ENCODE assay signal across 7 mouse cellular contexts in the genomic region with DNA sequence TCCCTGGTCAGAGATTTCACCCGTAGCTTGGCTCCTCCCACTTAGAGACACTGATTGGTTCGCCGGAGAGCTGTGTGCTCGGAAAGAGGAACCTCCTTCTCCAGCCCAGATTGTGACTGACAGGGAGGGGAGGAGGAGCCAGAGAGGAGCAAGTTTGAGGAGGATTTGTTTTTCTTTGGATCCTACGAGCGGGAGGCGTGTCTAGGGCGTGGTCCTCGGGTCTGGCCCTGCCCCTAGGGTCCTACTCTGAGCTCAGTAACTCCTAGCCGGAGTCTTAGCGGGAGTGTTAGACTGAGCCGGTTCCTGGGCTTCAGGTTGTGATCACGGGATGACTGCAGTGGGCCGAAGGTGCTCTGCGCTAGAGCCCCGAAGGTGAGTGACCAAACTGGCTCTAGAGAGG. TPM values are rescaled to one million over a fixed set of nuclear protein-coding genes. Genes with fewer than 3 reads are reported as not detected.
DNase-seq lines count a peak whose midpoint lies in the region; ATAC-seq and TF ChIP-seq lines count a peak whose summit lies in the region.

No protein-coding gene starts in this region.

- H3K36me3 ChIP-seq in intestine, postnatal 0 days (ENCODE audit: control insufficient read depth, insufficient read depth) = no peaks in the 10 kb centered on the region
- H3K36me3 ChIP-seq in midbrain, embryonic 12.5 days = no peaks in the 10 kb centered on the region
- no peaks in the 10 kb centered on the region for H3K36me3 ChIP-seq in small intestine, adult 2 months (ENCODE audit: control insufficient read depth, insufficient read depth, low read length)

- peak overlapping the region; percentile 31 for H3K4me3 ChIP-seq in intestine, postnatal 0 days (ENCODE audit: low read depth, low read length)
- peak overlapping the region; percentile 31 for H3K4me3 ChIP-seq in midbrain, embryonic 12.5 days
- peak overlapping the region; percentile 58 for H3K4me3 ChIP-seq in small intestine, adult 2 months (ENCODE audit: low read depth, low read length)

- intact Hi-C loops in left cerebral cortex, postnatal 4 days (cut with DNase I) = no loop called here

- TF ChIP-seq POLR2A in small intestine, adult 2 months (IDR thresholded peaks at IDR 0.05; ENCODE audit: low read depth, low read length) = peak; percentile 30; the same call in 1 of the 2 replicates

- peak; percentile 96 for DNase-seq in adrenal gland, adult 2 months
- DNase-seq in embryo, embryonic 9.5 days (ENCODE audit: extremely low spot score) = peak; percentile 95
- peak; percentile 67 to 92 for DNase-seq in gastrocnemius, postnatal 4 days (ENCODE audit: low spot score in 2 of 2)
- peak; percentile 88 for DNase-seq in left cerebral cortex, postnatal 4 days

- no peaks in the 10 kb centered on the region for H3K9me3 ChIP-seq in intestine, postnatal 0 days (ENCODE audit: control insufficient read depth)
- no peaks in the 10 kb centered on the region for H3K9me3 ChIP-seq in midbrain, embryonic 12.5 days

- 1% methylated on average over 16 of the region's 16 CpGs for WGBS in intestine, postnatal 0 days
- 1% methylated on average over 16 of the region's 16 CpGs for WGBS in midbrain, embryonic 12.5 days
- 4% methylated on average over 16 of the region's 16 CpGs for WGBS in small intestine, adult 2 months

- TF ChIP-seq CTCF in intestine, postnatal 0 days (IDR thresholded peaks at IDR 0.05; ENCODE audit: low read depth) = no peak
- no peak for TF ChIP-seq CTCF in small intestine, adult 2 months (IDR thresholded peaks at IDR 0.05; ENCODE audit: extremely low read depth, insufficient read length, insufficient replicate concordance, low read depth, low read length)

- H3K27me3 ChIP-seq in intestine, postnatal 0 days (replicated peaks; ENCODE audit: control insufficient read depth, insufficient read depth, low read length) = no peaks in the 10 kb centered on the region
- H3K27me3 ChIP-seq in midbrain, embryonic 12.5 days = no peaks in the 10 kb centered on the region
- no peaks in the 10 kb centered on the region for H3K27me3 ChIP-seq in small intestine, adult 2 months (ENCODE audit: control insufficient read depth, insufficient read depth, low read length)

- peak; percentile 92 for ATAC-seq in intestine, postnatal 0 days
- peak; percentile 94 for ATAC-seq in midbrain, embryonic 12.5 days (ENCODE audit: low FRiP score, low read depth)

- no peak overlapping the region for H3K27ac ChIP-seq in intestine, postnatal 0 days (ENCODE audit: low read depth, low read length)
- H3K27ac ChIP-seq in midbrain, embryonic 12.5 days (replicated peaks) = no peak overlapping the region
- no peak overlapping the region for H3K27ac ChIP-seq in small intestine, adult 2 months (ENCODE audit: insufficient read depth, low read depth, low read length)

- no peak overlapping the region for H3K9ac ChIP-seq in intestine, postnatal 0 days (ENCODE audit: low read depth, low read length)
- H3K9ac ChIP-seq in midbrain, embryonic 12.5 days (replicated peaks) = 0 out of 2 replicates have a peak overlapping the region, but pooled peaks have one; percentile 34

- peak overlapping the region; percentile 61 for H3K4me2 ChIP-seq in intestine, postnatal 0 days (replicated peaks; ENCODE audit: low read depth)
- peak overlapping the region; percentile 52 for H3K4me2 ChIP-seq in midbrain, embryonic 12.5 days (replicated peaks)

- H3K4me1 ChIP-seq in intestine, postnatal 0 days (replicated peaks; ENCODE audit: control insufficient read depth, insufficient read depth, low read length) = no peaks in the 10 kb centered on the region
- H3K4me1 ChIP-seq in midbrain, embryonic 12.5 days = peaks cover 3% of the 10 kb centered on the region; the same call in 1 of the 2 replicates
- H3K4me1 ChIP-seq in small intestine, adult 2 months (ENCODE audit: control insufficient read depth, insufficient read depth, insufficient read length, low read length) = peaks cover 4% of the 10 kb centered on the region

RNA-seq across cellular contexts. Expression of a gene that starts 6.6 kb away (rescaled TPM):
- 10 to 100 TPM; 11.3 to 19.1 TPM for total RNA-seq in adrenal gland, adult 2 months (2021)
- 47.0 and 50.8 TPM in 2 replicates for polyA plus RNA-seq in adrenal gland, adult 2 months (2012; rRNA removed)
- total RNA-seq in gastrocnemius, postnatal 4 days (2021) = 10 to 100 TPM; 18.4 TPM
- polyA plus RNA-seq in intestine, postnatal 0 days (2015; fragmentation: Nextera tagmentation; extraction: Ambion mirVana) = 11.2 and 11.7 TPM in 2 replicates
- 10 to 100 TPM; 33.1 to 37.2 TPM for total RNA-seq in left cerebral cortex, postnatal 4 days (2021)
- 34.6 and 41.1 TPM in 2 replicates for polyA plus RNA-seq in midbrain, embryonic 12.5 days (2016; fragmentation: Nextera tagmentation; extraction: Ambion mirVana)
- 10.9 and 25.3 TPM in 2 replicates for polyA plus RNA-seq in small intestine, adult 2 months (2012; rRNA removed)

RNA-seq across cellular contexts. Expression of a gene that starts 13.4 kb away (rescaled TPM):
- total RNA-seq in adrenal gland, adult 2 months (2021) = not detected
- polyA plus RNA-seq in adrenal gland, adult 2 months (2012; rRNA removed) = not detected in 2 replicates
- not detected for total RNA-seq in gastrocnemius, postnatal 4 days (2021)
- 0.18 TPM in 2 replicates for polyA plus RNA-seq in intestine, postnatal 0 days (2015; fragmentation: Nextera tagmentation; extraction: Ambion mirVana)
- total RNA-seq in left cerebral cortex, postnatal 4 days (2021) = 1 to 10 TPM; 3.0 to 3.2 TPM
- 2.8 and 3.5 TPM in 2 replicates for polyA plus RNA-seq in midbrain, embryonic 12.5 days (2016; fragmentation: Nextera tagmentation; extraction: Ambion mirVana)
- polyA plus RNA-seq in small intestine, adult 2 months (2012; rRNA removed) = not detected in 2 replicates

RNA-seq across cellular contexts. Expression of a gene that starts 14.6 kb away (rescaled TPM):
- 10 to 100 TPM; 69.7 to 74.7 TPM for total RNA-seq in adrenal gland, adult 2 months (2021)
- 131 and 132 TPM in 2 replicates for polyA plus RNA-seq in adrenal gland, adult 2 months (2012; rRNA removed)
- 10 to 100 TPM; 49.3 to 55.2 TPM for total RNA-seq in gastrocnemius, postnatal 4 days (2021)
- 54.0 and 62.2 TPM in 2 replicates for polyA plus RNA-seq in intestine, postnatal 0 days (2015; fragmentation: Nextera tagmentation; extraction: Ambion mirVana)
- total RNA-seq in left cerebral cortex, postnatal 4 days (2021) = 10 to 100 TPM; 87.8 to 88.0 TPM
- 99.3 and 103 TPM in 2 replicates for polyA plus RNA-seq in midbrain, embryonic 12.5 days (2016; fragmentation: Nextera tagmentation; extraction: Ambion mirVana)
- 41.9 and 89.9 TPM in 2 replicates for polyA plus RNA-seq in small intestine, adult 2 months (2012; rRNA removed)

RNA-seq across cellular contexts. Expression of a gene that starts 23.5 kb away (rescaled TPM):
- 10 to 100 TPM in 1 of 2 experiments, 1 to 10 TPM in 1; 7.5 to 13.9 TPM for total RNA-seq in adrenal gland, adult 2 months (2021)
- 45.7 and 48.2 TPM in 2 replicates for polyA plus RNA-seq in adrenal gland, adult 2 months (2012; rRNA removed)
- 10 to 100 TPM; 18.7 to 22.4 TPM for total RNA-seq in gastrocnemius, postnatal 4 days (2021)
- 12.4 and 15.2 TPM in 2 replicates for polyA plus RNA-seq in intestine, postnatal 0 days (2015; fragmentation: Nextera tagmentation; extraction: Ambion mirVana)
- total RNA-seq in left cerebral cortex, postnatal 4 days (2021) = 10 to 100 TPM; 26.3 to 30.0 TPM
- 17.9 and 19.1 TPM in 2 replicates for polyA plus RNA-seq in midbrain, embryonic 12.5 days (2016; fragmentation: Nextera tagmentation; extraction: Ambion mirVana)
- 25.6 and 26.0 TPM in 2 replicates for polyA plus RNA-seq in small intestine, adult 2 months (2012; rRNA removed)

RNA-seq across cellular contexts. Expression of a gene that starts 29.6 kb away (rescaled TPM):
- 10 to 100 TPM; 18.7 to 26.5 TPM for total RNA-seq in adrenal gland, adult 2 months (2021)
- polyA plus RNA-seq in adrenal gland, adult 2 months (2012; rRNA removed) = 70.6 and 74.0 TPM in 2 replicates
- 10 to 100 TPM; 17.8 to 22.4 TPM for total RNA-seq in gastrocnemius, postnatal 4 days (2021)
- 59.2 and 60.4 TPM in 2 replicates for polyA plus RNA-seq in intestine, postnatal 0 days (2015; fragmentation: Nextera tagmentation; extraction: Ambion mirVana)
- 10 to 100 TPM; 29.3 to 30.5 TPM for total RNA-seq in left cerebral cortex, postnatal 4 days (2021)
- 50.2 and 53.4 TPM in 2 replicates for polyA plus RNA-seq in midbrain, embryonic 12.5 days (2016; fragmentation: Nextera tagmentation; extraction: Ambion mirVana)
- 86.2 and 133 TPM in 2 replicates for polyA plus RNA-seq in small intestine, adult 2 months (2012; rRNA removed)
